Mouse (Mus musculus) neutrophil, adult 83 days (primary cell): ENCODE results near the gene Smr2. TPM values are rescaled to one million over a fixed set of nuclear protein-coding genes. Genes with fewer than 3 reads are reported as not detected.

Source experiments
- total RNA-seq, 2 experiments: library from RNA; stranded (reverse); gene quantifications; one replicate each; pipeline ENCODE4 v1.2.4; 2023

The Smr2 gene
- not detected for total RNA-seq

GRCm38 (mm10) chr5:88086256-88086655, at the start of gene Smr2:
Smr2 (plus strand) TSS chr5:88086556.

DNA sequence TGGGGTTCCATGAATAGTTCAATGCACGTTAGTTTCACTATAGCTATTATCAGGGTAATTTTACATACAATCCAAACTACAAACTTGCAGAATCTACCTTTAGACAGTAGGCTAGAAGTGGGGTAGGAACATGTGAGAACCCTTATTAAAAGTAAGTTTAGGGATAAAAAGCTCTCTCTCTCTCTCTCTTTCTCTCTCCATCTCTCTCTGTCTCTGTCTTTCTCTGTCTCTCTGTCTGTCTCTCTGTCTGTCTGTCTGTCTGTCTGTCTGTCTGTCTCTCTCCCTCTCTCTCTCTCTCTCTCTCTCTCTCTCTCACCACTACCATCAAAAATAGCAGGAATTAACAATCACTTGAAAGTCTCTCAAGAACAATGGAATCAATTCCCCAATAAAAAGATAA, 25.1 kb downstream of the Smr2 start, which contains the start of gene Gm11116:
TSS of gene Gm11116 (minus strand) at position 101 of the 400 bp plus-strand sequence.

GRCm38 (mm10) chr5:88153999-88154398, 67.6 kb downstream of the Smr2 start, which contains the start of gene Gm11115:
Gm11115 (minus strand) TSS chr5:88154099.

Other genes with a start within 250 kb of the Smr2 start
- gene Odam, start 201.5 kb upstream of the Smr2 start, total RNA-seq, result not detected
- gene Csn3, start 161.0 kb upstream of the Smr2 start, total RNA-seq, result not detected
- not detected for gene 2310003L06Rik, start 117.1 kb upstream of the Smr2 start, total RNA-seq
- not detected for gene Gm28434, start 117.0 kb upstream of the Smr2 start, total RNA-seq
- not detected for gene Cabs1, start 107.1 kb upstream of the Smr2 start, total RNA-seq
- gene Smr3a, start 84.0 kb upstream of the Smr2 start, total RNA-seq, result not detected
- gene Gm11116, start 25.0 kb downstream of the Smr2 start, total RNA-seq, result not detected
- gene Gm11115, start 67.5 kb downstream of the Smr2 start, total RNA-seq, result not detected
- not detected for gene Gm7714, start 182.4 kb downstream of the Smr2 start, total RNA-seq
- not detected for gene Prol1, start 230.8 kb downstream of the Smr2 start, total RNA-seq